Mouse (Mus musculus) spleen, postnatal 10 days (tissue): ENCODE measurements around the gene Slc25a35.
"Not testable (repeated sequence)": the region's sequence is repeated elsewhere in the genome, so short reads cannot be mapped to it uniquely, and the experiment has no call there.

Experiments used
- DNase-seq, 2 experiments: peaks; one replicate each; pipeline ENCODE4 v3.0.0; 2021 to 2022; ENCODE audit warnings: low spot score in 2 of 2

Slc25a35 gene

DNA sequence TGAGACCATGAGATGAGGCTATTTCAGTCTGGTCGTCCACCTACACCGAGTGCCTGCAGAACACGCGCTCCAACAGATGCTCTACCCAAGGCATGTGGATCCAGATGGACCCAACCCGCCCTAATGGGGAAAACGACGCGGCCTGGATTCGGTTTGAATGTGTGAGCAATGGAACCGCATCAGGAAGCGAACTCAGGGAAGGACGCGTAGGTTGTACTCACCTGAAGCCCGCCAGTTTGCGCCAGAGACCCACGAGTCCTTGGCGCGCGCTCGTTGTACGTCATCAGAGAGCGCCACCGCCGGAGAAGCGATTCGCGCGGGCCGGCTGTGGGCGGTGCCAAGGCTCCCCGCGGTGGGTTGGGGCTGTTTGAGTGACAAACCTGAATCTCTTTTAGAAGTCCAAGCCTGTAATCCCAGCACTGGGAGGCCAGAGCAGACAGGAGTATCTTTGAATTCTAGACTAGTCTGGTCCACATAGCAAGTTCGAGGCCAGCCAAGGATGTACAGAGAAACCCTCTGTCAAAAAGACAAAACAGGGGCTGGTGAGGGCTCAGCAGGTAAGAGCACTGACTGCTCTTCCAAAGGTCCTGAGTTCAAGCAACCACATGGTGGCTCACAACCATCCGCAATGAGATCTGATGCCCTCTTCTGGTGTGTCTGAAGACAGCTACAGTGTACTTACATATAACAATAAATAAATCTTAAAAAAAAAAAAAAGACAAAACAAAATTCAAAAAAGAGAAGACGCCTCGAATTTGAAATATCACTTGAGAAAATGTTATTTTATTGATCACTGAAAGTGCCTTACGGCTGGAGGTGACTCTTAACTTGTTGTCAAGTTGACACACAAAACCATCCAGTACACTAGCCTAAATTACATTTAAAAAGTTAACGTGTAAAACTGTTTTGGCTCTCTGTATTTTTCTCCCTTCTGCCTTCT, 40.5 kb downstream of the Slc25a35 start, which contains the start of gene Pfas:
Pfas (minus strand) TSS at position 279 of the 940 bp plus-strand sequence.
- DNase-seq, result peak; percentile 92 to 97

DNA sequence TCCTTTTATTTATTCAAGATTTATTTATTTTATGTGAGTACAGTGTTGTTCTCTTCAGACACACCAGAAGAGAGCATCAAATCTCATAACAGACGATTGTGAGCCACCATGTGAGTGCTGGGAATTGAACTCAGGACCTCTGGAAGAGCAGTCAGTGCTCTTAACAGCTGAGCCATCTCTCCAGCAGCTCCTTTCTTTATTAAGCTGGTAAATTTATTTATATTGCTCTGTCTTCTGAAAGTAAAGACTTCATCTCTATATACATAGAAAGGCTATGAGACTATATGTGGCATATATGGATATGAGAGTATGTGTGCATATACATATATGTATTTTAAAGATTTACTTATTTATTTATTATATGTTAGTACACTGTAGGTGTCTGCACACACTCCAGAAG, 41.6 kb downstream of the Slc25a35 start:
- DNase-seq, result no peak

GRCm38 (mm10) chr11:69010400-69011323, 42.7 kb downstream of the Slc25a35 start:
- DNase-seq, result no peak

GRCm38 (mm10) chr11:69011445-69011844, 43.5 kb downstream of the Slc25a35 start:
- DNase-seq, result not testable (repeated sequence)

GRCm38 (mm10) chr11:69012071-69012601, 44.2 kb downstream of the Slc25a35 start:
- DNase-seq, result peak; percentile 74 to 90

- DNase-seq, result peak; percentile 87 to 95
Observed at GRCm38 (mm10) chr11:69015644-69016441, 47.9 kb downstream of the Slc25a35 start, which contains the start of gene Ctc1. TSS of gene Ctc1 (plus strand) at chr11:69015911.

DNA sequence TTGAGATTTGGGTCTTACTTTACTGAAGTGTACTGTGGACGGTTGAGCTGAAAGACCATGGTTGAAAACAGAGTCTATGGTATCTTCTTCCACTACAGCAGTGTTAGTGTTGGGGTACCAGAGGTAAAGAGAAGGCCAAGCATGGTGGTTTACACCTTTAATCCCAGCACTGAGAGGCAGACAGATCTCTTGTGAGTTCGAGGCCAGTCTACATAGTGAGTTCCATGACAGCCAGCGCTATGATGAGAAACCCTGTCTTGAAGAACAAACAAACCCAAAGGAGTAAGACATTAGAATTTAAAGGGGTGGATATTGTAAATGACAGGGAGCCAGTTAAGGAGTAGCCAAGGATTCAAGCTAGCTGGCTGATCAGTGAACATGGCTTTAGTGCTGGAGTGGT, 48.8 kb downstream of the Slc25a35 start:
- DNase-seq, result peak in 1 of 2 experiments; percentile 28

DNA sequence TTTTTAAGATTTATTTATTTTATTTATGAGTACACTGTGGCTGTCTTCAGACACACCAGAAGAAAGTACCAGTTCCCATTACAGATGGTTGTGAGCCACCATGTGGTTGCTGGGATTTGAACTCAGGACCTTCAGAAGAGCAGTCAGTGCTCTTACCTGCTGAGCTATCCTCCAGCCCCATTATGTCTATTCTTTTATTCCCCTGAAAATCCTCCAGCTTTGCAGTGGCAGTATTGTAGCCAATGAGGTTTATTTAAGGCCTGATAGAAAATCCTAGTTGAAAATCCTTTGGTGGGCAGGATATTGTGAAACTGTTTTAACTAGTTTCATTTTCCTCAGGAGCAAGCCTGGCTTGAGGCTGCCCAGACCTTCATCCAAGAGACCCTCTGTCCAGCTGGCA, 52.8 kb downstream of the Slc25a35 start:
- no peak for DNase-seq
